Mouse (Mus musculus): ENCODE results near the gene Gm11232.

The Gm11232 gene

GRCm38 (mm10) chr4:71757865-71758264, at the start of gene Gm11232:
Gene Gm11232, minus strand, starts transcription at chr4:71757965.
- in situ Hi-C loops (cut with MboI; ENCODE audit: unreplicated experiment in 2 of 2), result no loop called here

GRCm38 (mm10) chr4:71805977-71806534, 48.3 kb upstream of the Gm11232 start:
- in situ Hi-C loops (cut with MboI; ENCODE audit: unreplicated experiment in 2 of 2), result no loop called here

DNA sequence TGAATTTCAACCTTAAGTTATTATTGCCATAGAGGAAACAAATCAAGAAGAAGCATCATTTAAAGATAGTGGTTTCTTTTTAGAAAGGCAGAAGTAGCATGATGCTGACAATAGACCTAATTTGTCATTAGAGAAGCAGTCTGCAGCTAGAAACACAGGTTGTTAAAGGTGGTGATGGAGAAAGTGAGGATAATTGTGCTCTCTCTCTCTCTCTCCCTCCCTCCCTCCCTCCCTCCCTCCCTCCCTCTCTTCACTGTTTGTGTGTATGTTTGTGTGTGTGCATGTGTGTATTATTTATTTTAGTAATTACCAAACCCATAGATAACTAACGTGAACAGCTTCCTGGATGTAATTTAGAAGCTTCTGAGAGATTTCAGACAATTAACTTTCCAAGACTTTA, 7.8 kb upstream of the Gm11232 start:
- in situ Hi-C loops (cut with MboI; ENCODE audit: unreplicated experiment in 2 of 2), result no loop called here

- in situ Hi-C loops (cut with MboI; ENCODE audit: unreplicated experiment in 2 of 2), result no loop called here
These were observed 7.3 kb upstream of the Gm11232 start for GRCm38 (mm10) chr4:71765071-71765470.

DNA sequence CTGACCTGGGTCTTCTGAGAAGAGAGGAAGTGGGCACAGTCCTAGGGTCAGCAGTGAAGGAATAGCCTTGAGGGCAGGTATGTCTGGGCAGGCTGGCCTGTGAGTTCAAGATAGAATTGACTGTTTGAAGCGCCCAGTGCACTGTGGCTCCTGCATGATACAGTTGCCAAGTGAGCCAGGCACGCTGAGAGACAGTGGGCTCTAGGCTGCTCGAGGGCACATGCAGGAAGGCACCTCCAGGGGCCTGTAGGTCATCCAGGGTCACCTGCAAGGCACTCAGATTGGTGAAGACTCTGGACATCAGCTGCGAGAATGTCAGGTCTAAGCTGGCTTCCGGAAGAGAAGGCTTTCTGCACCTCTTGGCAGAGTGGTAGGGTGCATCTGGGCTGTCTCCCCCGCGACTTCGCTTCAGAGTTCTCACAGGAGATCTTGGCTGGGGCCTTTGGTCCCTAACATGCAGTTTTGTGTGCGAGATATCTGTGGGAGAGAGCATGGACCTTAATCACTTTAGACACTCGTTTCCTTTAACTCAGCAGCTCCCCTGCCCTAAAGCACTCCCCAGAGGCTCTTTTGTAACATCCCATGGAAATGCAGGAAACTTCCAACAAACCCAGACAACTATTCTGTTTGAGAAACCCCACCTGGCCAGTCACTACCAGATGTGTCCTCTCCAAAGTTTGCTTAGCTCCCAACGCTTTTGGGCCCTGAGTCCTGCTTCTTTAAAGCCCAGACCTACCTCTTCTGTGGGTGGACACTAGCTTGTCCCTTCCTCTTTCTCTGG, 1.1 kb downstream of the Gm11232 start:
- in situ Hi-C loops (cut with MboI; ENCODE audit: unreplicated experiment in 2 of 2), result no loop called here

DNA sequence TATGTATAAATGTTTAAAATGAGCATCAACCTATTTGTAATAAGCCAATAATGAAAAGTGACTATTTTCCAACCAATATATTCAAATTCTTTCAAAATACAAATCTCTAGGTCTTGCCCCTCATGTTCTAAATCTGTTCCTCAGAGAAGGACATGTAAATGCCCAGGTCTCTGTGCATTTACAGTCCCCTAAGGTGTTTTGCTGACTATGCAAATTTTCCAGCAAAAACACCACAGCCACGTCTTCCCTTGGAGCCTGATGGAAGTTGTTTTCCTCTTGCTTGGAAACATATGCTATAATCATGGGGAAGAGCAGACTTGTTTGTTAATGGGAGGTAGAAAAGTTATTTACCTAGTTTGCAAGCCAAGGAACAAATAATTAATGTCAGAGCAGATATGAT, 12.0 kb downstream of the Gm11232 start:
- in situ Hi-C loops (cut with MboI; ENCODE audit: unreplicated experiment in 2 of 2), result no loop called here

DNA sequence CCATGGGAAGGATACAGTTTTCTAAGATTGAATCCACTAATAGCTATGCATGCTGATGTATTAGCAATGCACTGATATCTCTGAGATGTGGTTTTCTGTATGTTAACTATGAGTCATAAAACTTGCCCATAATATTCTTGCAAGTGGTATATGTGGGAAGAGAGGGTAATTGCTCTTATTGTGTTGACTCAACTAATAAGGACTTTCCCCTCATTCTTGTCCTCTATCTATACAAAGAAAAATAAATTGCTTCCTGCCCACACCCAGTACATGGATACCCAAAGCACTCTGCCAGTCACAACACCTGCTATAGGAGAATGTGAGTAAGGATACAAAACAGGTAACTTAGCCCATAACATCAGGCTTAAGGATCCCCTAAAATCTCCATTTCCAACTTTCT, 21.2 kb downstream of the Gm11232 start:
- in situ Hi-C loops (cut with MboI; ENCODE audit: unreplicated experiment in 2 of 2), result no loop called here

GRCm38 (mm10) chr4:71735261-71735660, 22.5 kb downstream of the Gm11232 start:
- in situ Hi-C loops (cut with MboI; ENCODE audit: unreplicated experiment in 2 of 2), result no loop called here

- in situ Hi-C loops (cut with MboI; ENCODE audit: unreplicated experiment in 2 of 2), result no loop called here
These were observed 28.4 kb downstream of the Gm11232 start for GRCm38 (mm10) chr4:71729401-71729800.

DNA sequence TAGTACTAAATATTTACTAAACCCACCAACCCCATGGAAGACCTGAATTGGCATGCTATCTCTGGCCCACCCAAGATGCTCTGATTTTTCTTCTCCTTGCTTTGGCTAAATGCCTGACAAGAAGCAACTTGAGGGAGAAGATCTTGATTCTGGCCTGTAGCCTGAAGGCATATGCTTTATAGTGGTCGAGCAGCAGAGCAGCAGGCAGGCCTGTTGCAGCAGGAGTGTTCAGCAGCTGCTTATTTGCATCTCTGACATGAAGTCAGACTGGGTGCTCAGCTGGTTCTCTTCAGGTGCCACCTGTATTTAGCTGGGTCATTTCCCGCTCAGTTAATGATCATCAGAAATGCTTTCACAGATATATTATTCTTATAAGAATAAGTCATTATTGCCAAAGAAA, 30.2 kb downstream of the Gm11232 start:
- in situ Hi-C loops (cut with MboI; ENCODE audit: unreplicated experiment in 2 of 2), result no loop called here

DNA sequence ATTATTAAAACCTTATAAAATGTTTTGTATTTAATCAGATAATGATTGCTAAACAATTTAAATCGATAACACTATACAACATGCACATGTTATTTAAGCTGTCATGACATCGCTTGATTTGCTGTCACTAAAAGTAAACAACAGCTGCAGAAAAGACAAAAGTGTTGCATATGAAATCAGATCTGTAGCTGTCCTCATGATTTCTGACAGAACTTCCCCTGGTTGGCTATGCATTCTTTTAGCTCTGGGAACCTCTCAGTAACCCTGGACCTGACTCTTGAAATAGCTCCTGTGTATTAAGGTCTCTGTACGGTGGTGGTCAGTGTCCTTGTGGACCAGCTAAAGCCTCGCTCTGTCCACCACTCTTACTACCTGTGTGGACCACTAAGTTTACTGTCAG, 30.7 kb downstream of the Gm11232 start:
- in situ Hi-C loops (cut with MboI; ENCODE audit: unreplicated experiment in 2 of 2), result no loop called here

- in situ Hi-C loops (cut with MboI; ENCODE audit: unreplicated experiment in 2 of 2), result no loop called here
These were observed 31.9 kb downstream of the Gm11232 start for GRCm38 (mm10) chr4:71725889-71726288.
